Mouse (Mus musculus) E14TG2a.4 (cell line): ENCODE results near the gene Olfr736.

Experiments
- CTCF ChIP-seq: conservative IDR thresholded peaks from 2 replicates; pipeline ENCODE4 v1.5.1; 2014; ENCODE audit warnings: low read length
- NANOG ChIP-seq: IDR thresholded peaks from 2 replicates; pipeline ENCODE4 v1.6.1; 2014; ENCODE audit warnings: borderline replicate concordance, low read length, mixed read lengths
- POU5F1 ChIP-seq: IDR thresholded peaks from 2 replicates; pipeline ENCODE4 v1.6.1; 2014; ENCODE audit warnings: low read length, borderline replicate concordance

DNA sequence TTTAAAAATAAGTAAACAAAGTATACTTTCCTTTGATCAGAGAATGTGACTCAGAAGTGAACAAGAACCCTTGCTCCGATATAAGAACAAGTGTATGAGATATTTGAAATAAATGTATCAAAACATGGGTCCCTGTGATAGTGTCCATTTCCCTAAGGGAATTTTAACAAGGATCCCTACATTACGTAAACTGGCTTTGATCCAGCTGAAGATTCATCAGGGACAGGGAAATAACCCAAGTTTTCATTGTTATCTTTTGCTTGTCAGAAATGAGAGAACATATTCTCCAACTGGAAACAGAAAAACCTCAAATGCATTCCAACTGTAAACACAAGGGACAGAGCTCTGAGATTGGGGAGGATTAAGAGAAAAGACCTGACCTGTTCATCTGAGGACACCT, at the start of gene Olfr736:
- TF ChIP-seq CTCF = no peak
- no peak for TF ChIP-seq POU5F1
- TF ChIP-seq NANOG = no peak
